Mouse (Mus musculus) fibroblast of lung, adult 2 months (primary cell): ENCODE measurements around the gene Tmem184b.

Experiments used
- DNase-seq: peaks from one replicate; pipeline ENCODE4 v3.0.0-alpha.2; 2011; ENCODE audit warnings: low read depth

The Tmem184b gene

GRCm38 (mm10) chr15:79366402-79366801, 37.0 kb downstream of the Tmem184b start:
- no peak for DNase-seq

GRCm38 (mm10) chr15:79365068-79365467, 38.3 kb downstream of the Tmem184b start:
- no peak for DNase-seq

- no peak for DNase-seq
Observed at GRCm38 (mm10) chr15:79364120-79364519, 39.2 kb downstream of the Tmem184b start.

GRCm38 (mm10) chr15:79361023-79361422, 42.3 kb downstream of the Tmem184b start:
- no peak for DNase-seq

GRCm38 (mm10) chr15:79360371-79360770, 43.0 kb downstream of the Tmem184b start:
- DNase-seq: no peak

GRCm38 (mm10) chr15:79359954-79360353, 43.4 kb downstream of the Tmem184b start:
- no peak for DNase-seq

GRCm38 (mm10) chr15:79357974-79358690, 45.2 kb downstream of the Tmem184b start:
- DNase-seq: no peak

- no peak for DNase-seq
Observed at GRCm38 (mm10) chr15:79357036-79357911, 46.1 kb downstream of the Tmem184b start.

- DNase-seq: no peak
Observed at GRCm38 (mm10) chr15:79356481-79356880, 46.9 kb downstream of the Tmem184b start.

- DNase-seq: no peak
Observed at GRCm38 (mm10) chr15:79354619-79355018, 48.8 kb downstream of the Tmem184b start.

- DNase-seq: no peak
Observed at GRCm38 (mm10) chr15:79353690-79354305, 49.6 kb downstream of the Tmem184b start.

GRCm38 (mm10) chr15:79352479-79352878, 50.9 kb downstream of the Tmem184b start:
- DNase-seq: no peak

- peak; percentile 76 for DNase-seq
Observed at GRCm38 (mm10) chr15:79351331-79351767, 52.0 kb downstream of the Tmem184b start.

- no peak for DNase-seq
Observed at GRCm38 (mm10) chr15:79350866-79351265, 52.5 kb downstream of the Tmem184b start.

GRCm38 (mm10) chr15:79348651-79349050, 54.7 kb downstream of the Tmem184b start:
- DNase-seq: no peak

GRCm38 (mm10) chr15:79347845-79348506, 55.4 kb downstream of the Tmem184b start:
- DNase-seq: no peak

GRCm38 (mm10) chr15:79347165-79347844, 56.1 kb downstream of the Tmem184b start:
- DNase-seq: peak; percentile 69

- no peak for DNase-seq
Observed at GRCm38 (mm10) chr15:79346051-79346793, 57.1 kb downstream of the Tmem184b start, which contains the start of gene Maff. Gene Maff (plus strand): TSS chr15:79346621.

GRCm38 (mm10) chr15:79344627-79345026, 58.7 kb downstream of the Tmem184b start:
- DNase-seq: no peak

GRCm38 (mm10) chr15:79342641-79343337, 60.6 kb downstream of the Tmem184b start:
- no peak for DNase-seq
